Mouse (Mus musculus) cerebellum, adult 18-20 months (tissue): ENCODE measurements around the gene Pcdh7.

Experiments
- DNase-seq, 2 experiments: peaks; one replicate each; pipeline ENCODE4 v3.0.0; 2021

Pcdh7 gene

DNA sequence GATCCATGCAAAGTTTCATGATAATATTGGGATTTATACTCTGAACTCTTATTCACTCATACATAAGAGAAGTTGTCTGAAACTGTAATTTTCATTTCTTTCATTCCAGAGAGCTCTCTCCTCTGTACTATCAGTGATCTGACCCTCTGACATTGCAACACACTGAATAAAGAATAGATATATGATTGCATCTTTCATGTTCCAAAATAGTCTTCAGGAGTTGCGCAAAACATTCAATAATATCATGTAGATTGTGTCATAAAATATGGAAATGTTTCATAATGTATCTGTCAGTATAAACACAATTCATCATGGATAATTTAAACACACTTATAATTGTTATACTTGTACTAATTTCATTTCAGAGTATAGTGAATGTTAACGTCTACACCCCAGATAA is 216.9 kb downstream of the Pcdh7 start:
- no peak for DNase-seq

DNA sequence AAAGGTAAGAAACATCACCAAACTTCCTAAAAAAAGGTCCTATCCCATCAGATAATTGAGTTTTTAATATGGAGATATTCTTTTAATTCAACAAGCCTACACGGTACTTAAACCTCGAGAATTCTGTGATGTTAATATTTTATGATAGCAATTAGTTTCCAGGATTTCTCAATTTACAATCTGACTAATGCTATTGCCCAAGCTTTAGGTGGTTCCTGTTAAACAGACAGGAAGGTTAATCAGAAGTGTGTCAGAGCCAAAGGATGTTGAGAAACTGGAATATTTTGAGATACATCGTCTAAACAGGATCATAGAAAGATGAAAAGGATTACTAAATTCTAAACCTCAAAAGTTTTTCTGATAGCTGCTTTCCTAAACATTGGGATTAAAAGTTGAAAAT is 222.7 kb downstream of the Pcdh7 start:
- no peak for DNase-seq

DNA sequence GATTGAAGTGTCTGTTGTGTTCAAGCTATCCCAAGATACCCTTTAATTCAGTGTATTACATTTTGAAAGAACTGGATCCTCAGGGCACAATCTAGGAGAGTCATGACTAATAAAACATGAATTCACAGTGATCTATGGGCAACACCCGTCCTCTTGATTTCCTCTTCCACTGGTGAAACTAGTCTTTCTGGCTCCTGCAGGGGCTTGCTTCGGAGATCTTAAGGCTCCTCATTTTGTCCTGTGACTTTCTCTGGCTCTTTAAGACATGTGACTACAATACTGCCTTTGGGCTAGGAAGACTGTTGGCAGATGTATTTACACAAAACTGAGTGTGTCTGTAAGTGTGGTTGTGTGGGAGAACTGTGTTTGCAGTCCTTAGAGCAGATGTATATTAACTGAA is 225.4 kb downstream of the Pcdh7 start:
- DNase-seq: no peak

DNA sequence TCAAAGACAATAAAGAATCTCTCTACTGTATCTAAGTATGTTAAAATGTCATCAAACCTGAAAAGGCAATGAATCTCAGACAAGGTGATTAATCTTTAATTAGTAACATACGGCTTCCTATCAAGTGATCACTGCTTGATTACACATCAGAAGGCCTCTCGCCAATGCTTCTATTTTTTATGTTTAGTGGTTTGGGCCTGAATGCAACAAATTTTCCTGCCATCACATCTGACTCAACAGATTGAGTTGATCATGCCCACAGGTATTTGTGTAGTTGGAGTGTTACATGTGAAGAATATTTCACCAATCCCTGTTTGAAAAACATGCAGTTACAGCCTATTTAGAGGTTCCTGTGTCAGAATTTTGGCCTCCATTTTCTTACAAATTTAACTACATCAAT is 225.8 kb downstream of the Pcdh7 start:
- DNase-seq: no peak

DNA sequence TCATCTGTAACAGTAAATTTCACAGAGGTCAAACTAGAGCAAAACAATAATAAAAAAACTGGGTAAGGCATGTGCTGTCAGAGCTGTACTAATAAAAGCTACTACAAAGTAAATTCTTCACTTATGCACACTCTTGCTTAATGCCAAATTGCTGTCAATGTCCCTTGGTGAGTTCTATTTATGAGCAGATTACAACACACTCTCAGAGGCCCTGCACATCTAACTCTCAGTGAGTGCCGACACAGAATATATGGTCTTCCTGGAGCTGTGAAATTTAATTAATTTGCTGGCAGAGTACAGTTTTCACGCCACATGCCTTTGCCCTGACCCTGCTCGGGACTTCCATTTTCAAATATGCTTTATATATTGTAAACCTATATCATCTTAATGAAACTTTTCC is 227.7 kb downstream of the Pcdh7 start:
- no peak for DNase-seq

DNA sequence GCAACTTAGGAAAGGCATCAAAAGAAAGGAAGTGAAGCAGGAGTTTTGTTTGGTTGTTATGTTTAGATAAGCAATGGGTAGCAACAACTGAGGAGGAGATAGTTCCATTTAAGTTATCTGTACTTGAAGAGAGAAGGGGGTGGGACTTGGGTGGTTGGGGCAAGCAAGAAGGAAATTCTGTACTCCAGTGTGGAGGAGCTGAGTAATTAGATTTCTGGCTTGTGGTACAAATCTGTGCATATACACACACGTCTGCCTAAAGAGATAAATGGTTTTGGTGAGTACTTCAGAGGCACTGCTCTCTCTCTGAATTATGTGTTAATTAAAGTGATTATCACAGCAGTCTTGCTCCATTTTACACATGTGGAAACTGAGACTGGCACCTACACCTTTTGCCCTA is 241.6 kb downstream of the Pcdh7 start:
- no peak for DNase-seq

DNA sequence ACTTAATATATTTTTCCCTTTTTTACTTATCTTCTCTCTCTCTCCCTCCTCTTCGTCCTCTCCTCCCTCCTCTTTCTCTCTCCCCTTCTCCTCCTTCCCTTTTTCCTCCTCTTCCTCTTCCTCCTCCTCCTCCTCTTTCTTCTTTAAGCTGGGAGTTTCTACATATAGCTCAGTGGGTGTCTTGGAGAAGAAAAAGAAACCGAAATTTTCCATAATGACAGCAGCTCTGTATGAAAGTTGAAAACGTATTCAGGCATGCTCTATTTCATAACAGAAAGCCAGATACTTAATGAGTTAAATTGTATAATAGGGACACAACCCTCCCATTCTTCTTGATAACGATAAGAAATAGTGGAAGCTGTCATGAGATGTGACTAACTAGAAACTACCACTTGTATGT is 246.0 kb downstream of the Pcdh7 start:
- DNase-seq: no peak

DNA sequence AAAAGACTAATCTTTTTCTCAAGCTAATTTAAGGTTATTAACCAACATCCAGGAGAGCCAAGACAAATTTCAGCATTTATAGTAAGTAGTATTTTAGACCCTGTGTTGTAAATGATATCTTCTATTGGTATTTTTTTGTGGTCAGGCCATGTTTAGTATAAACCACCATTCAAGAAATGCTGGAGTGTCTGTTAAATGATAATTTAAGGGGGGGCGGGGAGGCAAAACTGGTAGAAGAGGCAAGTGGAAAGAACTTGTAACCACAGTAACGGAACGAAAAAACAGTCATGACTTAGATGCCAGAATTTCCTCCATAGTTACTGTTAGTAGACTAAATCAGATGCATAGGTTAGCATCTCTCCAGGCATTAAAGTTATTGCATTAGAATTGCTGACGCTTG is 246.4 kb downstream of the Pcdh7 start:
- no peak for DNase-seq

DNA sequence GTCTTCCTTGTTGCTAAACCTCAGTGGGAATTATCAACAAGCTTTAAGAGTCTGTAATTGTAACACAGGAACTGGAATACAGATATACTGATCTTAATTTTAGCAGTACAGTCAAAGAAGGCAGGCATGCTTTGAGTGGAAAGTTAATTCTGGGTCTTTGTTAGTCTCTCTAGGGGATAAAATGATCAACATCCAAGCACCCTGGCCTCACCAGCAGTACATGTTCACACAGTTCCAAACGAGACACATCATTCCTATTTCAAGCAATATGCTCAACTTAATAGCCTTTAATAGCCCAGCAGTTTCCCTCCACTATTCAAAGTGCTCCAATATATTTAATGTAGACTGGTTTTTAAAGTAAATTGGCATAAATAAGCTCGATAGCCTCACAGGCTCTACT is 275.8 kb downstream of the Pcdh7 start:
- no peak for DNase-seq

DNA sequence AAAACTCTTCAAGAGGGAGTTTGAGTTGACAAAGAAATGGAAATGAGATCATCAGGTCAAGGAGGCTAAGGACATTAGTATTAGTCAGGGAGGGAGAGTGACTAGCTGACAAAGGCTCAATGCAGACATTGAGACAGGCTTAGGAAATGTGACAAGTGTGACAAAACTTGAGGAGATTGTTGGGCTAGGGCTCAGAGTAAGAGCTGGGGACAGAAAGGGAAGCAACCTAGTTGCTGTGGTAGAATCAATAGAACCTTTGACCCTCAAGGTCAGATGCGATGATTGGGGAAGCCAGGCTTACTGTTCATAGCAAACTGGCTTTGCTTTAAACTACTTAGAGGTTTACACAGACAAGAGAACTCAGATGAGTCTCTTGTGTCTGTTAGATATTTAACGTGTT is 303.6 kb downstream of the Pcdh7 start:
- no peak for DNase-seq

DNA sequence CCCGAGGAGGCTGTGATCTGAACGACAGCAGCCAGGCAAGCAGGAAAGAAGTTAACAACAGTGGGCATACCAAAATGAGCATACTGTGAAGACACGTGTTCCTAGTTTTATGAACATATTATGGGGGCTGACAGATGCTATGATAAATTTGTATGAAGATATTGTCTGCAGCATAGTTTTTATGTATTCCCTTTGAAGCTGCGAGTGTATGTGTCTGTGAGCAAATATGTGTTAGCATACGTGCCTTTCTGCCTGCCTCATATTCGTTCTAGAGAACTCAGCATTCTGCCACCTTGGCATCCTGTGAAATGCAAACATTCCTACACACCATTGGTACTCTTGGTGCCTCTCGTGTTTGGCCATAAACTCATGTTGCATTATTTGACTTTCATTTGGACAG is 307.4 kb downstream of the Pcdh7 start:
- DNase-seq: no peak

DNA sequence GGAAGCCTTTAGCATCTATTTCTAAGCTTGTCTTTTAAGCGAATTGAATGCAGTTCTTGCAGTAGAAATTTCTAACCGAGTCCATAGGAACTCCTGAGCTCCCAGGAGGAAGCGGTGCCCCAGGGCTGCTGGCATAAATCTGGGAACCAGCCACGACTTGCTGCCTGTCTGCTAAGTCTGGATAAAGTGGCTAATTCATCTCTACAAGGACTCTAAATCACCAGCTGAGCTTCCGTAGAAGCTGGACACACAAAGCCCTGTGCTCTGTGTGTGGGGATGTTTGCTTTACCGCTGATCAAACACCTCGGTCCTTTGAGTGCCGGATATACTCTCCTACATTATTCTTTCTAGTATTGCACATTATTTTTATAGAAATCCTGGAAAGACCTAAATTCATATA is 308.0 kb downstream of the Pcdh7 start:
- DNase-seq: no peak

DNA sequence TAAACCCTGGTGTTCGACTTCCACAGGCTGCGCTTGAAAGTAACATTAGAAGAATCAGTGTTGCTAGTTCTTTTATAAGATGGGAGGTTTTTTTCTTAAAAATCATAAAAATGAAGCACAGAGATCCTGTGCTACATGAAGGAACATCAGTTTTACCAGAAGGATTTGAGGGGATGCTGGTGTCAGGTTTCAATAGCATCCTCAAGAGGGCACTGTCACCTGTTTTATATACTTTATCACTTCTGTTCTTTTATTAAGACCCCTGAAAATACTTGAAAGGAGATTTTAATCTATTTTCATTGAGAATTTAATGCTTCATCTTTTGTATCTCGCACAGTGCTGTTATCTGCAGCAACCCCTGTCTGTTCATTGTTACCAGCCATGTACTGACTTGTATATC is 322.1 kb downstream of the Pcdh7 start:
- DNase-seq: no peak

DNA sequence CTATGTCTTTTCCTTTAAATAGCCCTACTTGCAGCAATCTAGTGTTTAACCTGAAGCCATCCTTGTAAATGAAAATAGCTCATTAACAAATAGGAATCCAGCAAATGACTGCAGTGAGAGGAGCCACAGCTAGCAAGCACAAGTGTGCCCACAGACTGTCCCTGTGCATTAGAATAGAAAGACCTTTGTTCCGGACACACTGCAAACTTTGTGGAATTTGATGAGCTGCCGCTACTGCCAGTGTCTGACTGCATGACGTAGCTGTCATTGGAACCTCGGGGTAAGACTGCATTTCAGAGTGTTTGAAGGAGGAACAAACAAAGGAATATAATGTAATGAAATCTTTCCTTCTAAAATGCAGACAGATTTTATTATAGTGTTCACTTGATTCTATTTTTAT is 326.4 kb downstream of the Pcdh7 start:
- no peak for DNase-seq

DNA sequence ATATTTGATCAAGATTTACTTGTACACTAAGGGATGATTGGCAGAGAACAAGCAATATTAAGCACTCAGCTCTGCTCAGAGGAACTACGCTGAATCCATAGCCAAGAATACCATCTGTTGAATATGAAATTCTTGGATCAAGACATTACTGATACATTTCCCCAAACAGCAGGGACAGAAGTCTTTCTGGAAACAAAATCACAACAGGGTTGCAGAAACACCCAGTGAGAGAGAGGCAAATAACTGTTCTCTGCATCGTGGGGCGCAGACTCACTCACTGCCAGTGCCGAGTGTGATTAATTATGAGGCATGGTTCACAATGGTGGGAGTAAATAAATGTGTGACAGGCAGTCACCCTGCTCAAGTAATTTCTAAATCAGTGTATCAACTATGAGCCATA is 363.3 kb downstream of the Pcdh7 start:
- no peak for DNase-seq

DNA sequence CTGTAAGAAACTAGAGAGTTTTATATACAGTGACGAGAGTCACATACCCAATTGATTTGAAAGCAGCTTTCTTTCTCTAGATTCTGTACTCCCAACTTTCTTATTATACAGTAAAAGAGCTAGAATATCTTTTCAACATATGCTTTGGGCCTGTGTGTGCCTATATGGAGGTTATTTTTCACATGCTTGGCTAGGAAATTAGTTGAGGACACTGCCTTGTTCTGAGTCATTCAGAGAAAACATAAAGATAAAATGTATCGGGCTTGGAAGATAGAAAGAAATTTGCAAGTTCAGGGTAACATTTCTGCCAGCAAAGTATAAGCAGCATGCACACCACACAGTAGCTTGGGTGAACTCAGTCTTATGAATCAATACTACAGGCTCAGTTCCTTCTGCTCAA is 364.5 kb downstream of the Pcdh7 start:
- DNase-seq: no peak

DNA sequence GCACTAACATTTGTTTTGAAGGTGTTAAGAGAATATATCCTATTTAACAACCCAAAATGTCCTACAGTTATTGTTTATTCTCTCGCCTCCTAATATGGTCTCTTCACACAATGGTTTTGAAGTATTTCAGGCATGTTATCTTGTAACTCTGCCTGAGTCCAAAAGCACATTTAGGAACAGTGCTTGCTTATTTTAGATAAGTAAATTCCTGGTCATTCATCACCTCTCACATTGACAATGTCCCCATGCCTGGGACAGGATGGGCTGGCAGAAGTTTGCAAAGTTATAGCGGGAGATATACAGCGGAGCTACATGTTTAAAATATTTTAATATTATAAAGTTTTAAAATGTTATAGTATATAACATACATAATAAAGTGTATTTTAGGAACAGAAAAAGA is 365.3 kb downstream of the Pcdh7 start:
- DNase-seq: no peak

DNA sequence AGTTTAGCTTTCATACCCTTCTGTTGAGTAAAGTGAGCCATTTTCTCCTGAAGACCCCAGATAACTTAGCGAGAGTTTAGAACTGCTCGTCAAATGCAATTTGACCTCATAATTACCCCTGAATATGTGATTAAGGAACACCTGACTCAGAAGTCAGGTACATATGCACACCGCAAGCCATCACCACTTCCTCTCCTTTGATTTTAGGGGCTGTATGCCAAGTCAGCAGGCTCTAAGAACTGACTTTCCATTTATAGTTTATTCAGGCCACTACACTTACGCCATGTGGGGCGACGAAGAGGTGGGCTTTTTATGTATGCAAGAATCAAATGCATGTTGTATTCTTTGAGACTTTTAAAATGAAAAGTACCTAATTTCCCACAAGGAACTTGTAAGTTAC is 366.2 kb downstream of the Pcdh7 start:
- no peak for DNase-seq

DNA sequence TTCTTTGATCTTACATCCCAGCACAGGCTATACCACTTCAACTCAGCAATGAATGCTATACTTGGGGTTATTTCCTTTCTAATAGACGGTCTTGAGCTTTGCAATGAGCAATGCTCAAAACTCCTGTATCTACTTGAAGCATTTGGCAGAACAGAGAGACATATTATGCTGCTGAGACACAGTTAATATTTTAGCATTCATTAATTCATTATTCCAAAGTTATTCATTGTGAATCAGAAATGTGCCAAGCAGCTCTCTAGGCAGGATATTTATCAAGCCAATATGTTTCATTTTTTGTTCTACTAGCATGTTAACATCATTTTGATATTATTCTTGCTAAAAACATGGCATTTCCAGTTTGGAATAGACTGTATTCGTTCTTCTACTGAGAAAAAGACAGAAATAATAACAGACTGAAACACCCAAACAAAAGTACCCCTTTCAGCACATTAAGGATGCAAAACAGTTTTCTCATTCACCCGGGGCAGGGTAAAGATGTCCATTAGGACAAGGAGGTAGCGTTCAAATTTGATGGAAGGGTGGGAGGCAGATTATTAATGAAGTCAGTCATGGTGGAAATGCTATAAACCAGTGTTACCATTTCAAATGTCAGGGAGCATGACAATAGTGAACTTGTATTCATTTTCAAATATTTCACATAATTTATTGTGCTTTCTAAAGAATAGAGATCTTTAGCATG is 391.0 kb downstream of the Pcdh7 start:
- no peak for DNase-seq

DNA sequence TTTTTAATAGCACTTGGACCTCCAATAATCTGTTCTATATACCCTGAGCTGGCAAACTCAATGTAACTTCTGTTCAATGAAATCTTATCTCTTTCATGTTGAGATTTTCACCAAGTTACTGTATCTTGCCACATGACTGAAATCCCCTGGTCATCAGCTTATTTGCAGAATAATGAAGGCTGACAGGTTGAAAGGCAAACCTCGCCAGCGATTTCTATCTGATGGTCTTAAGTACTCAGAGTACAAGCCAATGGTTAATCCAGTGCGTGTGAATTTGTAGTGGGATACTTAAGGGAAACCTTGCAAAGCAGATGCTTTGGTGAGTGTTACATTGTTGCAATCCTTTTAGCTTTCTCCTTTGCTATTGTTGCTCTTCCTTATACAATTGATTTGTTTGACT is 398.3 kb downstream of the Pcdh7 start:
- no peak for DNase-seq

DNA sequence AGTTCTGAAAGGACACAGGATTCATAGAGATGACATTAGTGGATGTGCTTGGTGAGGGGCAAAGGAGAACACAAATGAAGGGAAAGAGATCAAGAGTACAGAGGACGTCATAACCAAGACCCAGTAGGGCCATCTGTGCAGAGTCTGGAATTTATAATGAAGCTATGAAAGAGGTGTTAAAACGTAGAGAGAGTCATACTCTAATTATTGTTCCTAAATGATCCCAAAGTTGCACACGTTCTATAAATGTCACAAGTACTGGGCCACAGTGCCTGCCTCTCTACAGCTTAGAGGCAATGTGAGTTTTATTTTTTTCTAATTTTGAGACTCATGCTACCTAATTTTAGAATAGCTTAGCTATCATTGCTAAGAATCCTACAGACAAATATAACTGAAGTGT is 400.1 kb downstream of the Pcdh7 start:
- no peak for DNase-seq

DNA sequence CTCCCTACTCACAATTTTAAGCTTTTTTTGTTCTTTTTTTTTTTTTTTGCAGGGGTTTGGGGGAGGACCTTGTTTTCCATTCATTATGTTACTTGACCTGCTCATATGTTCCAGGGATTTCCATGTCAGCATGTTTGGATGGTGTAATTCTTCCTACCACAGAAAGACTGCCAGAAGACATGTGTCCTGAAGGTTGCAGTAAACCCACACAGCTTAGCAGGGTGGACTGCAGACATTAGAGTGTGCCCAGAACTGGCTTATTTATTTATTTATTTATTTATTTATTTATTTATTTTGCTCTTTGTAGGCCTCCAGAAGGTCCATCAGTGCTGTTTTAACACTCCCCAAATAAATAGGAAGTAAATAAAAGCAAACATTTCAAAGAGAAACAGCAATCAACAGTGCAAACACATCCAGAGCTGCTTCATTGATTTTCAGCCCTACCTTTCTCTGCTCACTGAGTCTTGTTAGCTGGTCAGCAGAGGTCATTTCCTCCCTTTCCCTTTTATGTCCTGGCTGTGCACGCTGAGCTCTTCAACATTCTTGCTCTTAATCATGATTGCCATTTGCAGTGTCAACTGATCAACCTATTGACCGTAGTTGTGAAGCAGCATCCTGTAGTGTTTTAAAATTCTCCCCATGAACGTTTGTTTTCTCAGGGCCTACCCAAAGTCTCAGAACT is 401.3 kb downstream of the Pcdh7 start:
- no peak for DNase-seq

DNA sequence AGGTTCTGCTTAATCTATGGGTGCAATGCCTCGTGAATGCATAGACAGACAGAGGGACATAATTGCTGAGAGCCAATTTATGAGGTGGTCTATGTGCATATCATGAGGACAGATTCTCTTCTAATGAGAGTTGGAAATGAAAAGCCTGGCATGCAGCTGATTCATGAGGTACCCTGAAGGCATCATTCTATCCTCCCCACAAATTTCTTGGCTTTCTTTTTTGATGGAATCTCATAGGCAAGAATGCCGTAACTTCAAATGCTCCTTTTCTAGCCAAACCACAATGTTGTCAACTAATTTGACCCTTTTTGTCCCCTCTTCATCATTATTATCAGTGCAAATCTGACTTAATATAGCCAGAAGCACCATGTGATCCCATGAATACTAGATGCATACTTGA is 426.1 kb downstream of the Pcdh7 start:
- DNase-seq: no peak

DNA sequence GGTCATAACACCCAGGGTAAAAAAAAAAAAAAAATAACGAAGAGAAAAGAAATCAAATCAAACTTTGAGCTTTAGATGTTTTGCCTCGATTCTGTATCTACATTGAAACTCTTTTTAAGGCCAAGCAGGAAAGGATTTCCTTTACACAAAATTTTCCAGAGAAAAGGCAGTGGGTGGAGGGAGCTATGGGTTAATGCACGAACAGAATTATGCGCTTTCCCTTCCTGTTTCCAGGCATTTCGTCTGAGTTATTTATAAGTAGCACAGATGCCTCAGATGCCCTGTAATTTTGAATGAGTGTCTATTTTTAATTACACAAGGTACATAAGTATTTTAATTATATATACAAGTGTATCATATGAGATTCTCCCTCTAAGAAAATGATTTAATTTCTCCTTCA is 436.2 kb downstream of the Pcdh7 start:
- DNase-seq: no peak

DNA sequence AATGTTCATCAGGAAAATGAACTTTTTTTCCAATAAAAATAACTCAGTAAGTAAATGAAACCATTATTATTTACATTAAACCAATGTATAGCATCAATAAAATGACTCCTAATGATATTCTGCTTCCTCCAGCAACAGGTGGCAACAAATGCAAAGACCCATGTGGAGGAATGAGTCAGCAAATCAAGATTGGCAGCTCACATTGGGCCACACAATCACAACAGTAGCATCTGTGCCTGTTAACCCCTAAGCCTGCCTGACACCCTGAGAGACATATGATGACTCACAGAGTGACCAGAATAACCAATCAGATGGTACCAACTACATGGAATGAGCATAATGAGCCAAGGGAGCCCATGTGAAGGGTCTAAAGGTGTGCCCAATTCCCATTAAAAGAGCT is 454.5 kb downstream of the Pcdh7 start:
- DNase-seq: no peak
